Mouse (Mus musculus) sigmoid colon, adult 10 weeks (tissue): ENCODE results near the gene Fmnl3. TPM values are rescaled to one million over a fixed set of nuclear protein-coding genes. Genes with fewer than 3 reads are reported as not detected.

Experiments
- polyA plus RNA-seq: library from polyadenylated mRNA; stranded (reverse); fragments of 350-450 nt; fragmentation: Illumina TruSeq; extraction: RNeasy Lipid Tissue Mini Kit (QIAGEN cat#74804); gene quantifications from one replicate; pipeline ENCODE4 v1.2.3, GENCODE M21; 2014; ENCODE audit warnings: low read depth, low replicate concordance

The Fmnl3 gene
- polyA plus RNA-seq = 1.1 TPM

GRCm38 (mm10) chr15:99370259-99370691, at the start of gene Fmnl3:
Fmnl3 (minus strand) TSS chr15:99370482.

DNA sequence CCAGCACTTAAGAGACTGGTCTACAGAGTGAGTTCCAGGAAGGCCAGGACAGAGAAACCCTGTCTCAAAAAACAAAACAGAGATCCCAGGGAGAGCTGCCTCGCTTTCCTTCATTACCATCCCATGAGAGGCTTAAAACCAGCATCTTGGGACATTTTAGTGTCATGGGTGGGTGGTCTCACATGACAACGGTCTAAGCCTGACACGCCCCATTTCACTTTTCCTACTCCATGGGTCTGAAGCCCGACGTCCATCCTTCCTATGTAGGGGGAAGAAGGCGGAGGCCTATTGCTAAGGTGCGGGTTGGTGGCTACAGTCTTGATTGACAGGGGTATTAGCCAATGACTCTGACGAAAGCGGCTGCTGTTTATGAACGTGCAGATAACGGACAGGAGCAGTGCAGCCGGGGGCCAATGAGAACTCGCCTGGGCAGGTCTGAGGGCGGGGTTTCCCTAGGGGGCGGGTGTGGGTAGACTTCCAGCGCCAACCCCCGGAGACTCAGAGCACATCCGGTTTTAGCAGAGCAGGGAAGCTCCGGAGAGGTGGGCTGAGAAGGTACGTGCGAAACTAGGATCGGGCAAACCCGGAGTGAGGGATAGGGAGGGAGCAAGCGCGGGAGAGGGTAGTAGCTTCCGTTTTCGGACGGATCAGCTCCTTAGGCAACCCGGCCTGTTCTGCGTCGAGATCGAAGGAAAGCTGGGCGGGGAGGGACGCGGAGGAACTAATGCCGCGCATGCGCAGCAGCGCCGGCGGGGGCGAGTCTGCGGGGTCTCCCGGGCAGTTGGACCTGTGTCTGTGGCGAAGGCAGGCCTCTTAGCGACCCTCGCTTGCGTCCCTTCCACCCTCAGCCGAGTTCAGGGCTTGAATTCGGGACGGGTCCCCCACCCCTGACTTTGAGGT, 22.5 kb upstream of the Fmnl3 start, which contains the start of gene Tmbim6:
Gene Tmbim6, plus strand, starts transcription at position 397 of the 900 bp plus-strand sequence.

GRCm38 (mm10) chr15:99295484-99295981, 74.7 kb downstream of the Fmnl3 start, which contains the start of gene Fam186b:
Fam186b (minus strand) TSS chr15:99295888.

DNA sequence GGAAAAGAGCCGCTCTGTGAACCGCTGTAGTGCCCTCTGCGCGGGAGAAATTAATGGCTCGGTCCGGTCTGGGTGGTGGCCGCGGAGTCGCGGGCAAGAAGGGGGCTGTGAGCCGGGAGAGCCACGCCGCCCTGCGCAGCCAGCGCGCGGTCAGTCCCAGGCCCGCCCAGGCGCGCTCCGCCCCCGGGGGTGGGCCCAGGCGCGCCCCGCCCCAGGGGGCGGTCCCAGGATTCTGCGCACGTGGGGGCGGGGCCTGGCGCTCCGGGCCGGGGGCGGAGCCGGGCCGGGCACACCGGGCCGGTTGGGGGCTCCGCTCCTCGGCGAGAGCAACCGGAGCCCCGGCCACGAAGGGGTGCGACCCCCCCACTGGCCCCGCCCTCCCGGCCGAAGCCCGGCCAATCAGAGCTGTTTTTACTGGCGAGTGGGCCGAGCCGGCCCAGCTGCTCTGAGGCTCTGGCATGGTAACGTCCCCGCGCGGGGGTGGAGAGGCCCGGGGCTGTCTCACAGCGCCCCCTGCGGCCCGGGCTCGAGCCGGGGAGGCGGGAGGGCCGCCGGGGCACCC, 75.4 kb downstream of the Fmnl3 start, which contains the start of gene Prpf40b:
Gene Prpf40b, plus strand, starts transcription at position 275 of the 562 bp plus-strand sequence.

Other genes starting within 250 kb of the Fmnl3 start
- 18.1 TPM for gene Spats2, start 244.6 kb downstream of the Fmnl3 start, polyA plus RNA-seq
- 0.66 TPM for gene Kcnh3, start 145.6 kb downstream of the Fmnl3 start, polyA plus RNA-seq
- gene Mcrs1, start 118.5 kb downstream of the Fmnl3 start, polyA plus RNA-seq = 2.0 TPM
- 3.0 TPM for gene Prpf40b, start 75.4 kb downstream of the Fmnl3 start, polyA plus RNA-seq
- gene Fam186b, start 74.6 kb downstream of the Fmnl3 start, polyA plus RNA-seq = not detected
- gene Tmbim6, start 22.4 kb upstream of the Fmnl3 start, polyA plus RNA-seq = 369 TPM
- not detected for gene Nckap5l, start 87.3 kb upstream of the Fmnl3 start, polyA plus RNA-seq
- gene Bcdin3d, start 104.2 kb upstream of the Fmnl3 start, polyA plus RNA-seq = 2.3 TPM
- 0.28 TPM for gene Faim2, start 157.7 kb upstream of the Fmnl3 start, polyA plus RNA-seq
- not detected for gene Aqp2, start 208.6 kb upstream of the Fmnl3 start, polyA plus RNA-seq
- gene Aqp5, start 220.3 kb upstream of the Fmnl3 start, polyA plus RNA-seq = not detected
- not detected for gene Aqp6, start 230.9 kb upstream of the Fmnl3 start, polyA plus RNA-seq